Mouse (Mus musculus) bone marrow macrophage, adult 2 months (primary cell): Measurements from ENCODE around the gene Tgfb2. TPM values are rescaled to one million over a fixed set of nuclear protein-coding genes. Genes with fewer than 3 reads are reported as not detected.
A peak's percentile ranks its signal among the peaks of the same experiment; 100 is the strongest.

ENCODE experiments used
- H3K27ac ChIP-seq: 2 replicates; pipeline ENCODE4 v1.5.1; 2012; ENCODE audit warnings: low read depth, low read length; ENCODE audit not compliant: insufficient read depth
- H3K4me1 ChIP-seq: 2 replicates; pipeline ENCODE4 v1.6.1; 2012; ENCODE audit warnings: low read length; ENCODE audit not compliant: control insufficient read depth, insufficient read depth
- H3K4me3 ChIP-seq: 2 replicates; pipeline ENCODE4 v1.5.1; 2012; ENCODE audit warnings: mild to moderate bottlenecking, low read length, moderate library complexity; ENCODE audit not compliant: insufficient read depth
- CTCF ChIP-seq: IDR thresholded peaks from 2 replicates; pipeline ENCODE4 v1.5.1; 2012; ENCODE audit warnings: low read depth, mild to moderate bottlenecking, low read length, moderate library complexity
- POLR2A ChIP-seq: IDR thresholded peaks from 2 replicates; pipeline ENCODE4 v1.6.1; 2012; ENCODE audit warnings: mild to moderate bottlenecking, low read depth, low read length, borderline replicate concordance
- polyA plus RNA-seq: library from polyadenylated mRNA; stranded (reverse); fragments of >200 nt; gene quantifications from 2 replicates; pipeline ENCODE4 v1.2.4, GENCODE M21; 2012; ENCODE audit not compliant: missing spikeins, insufficient read depth, insufficient read length

The Tgfb2 gene
- 0.55 and 0.81 TPM in 2 replicates for polyA plus RNA-seq

DNA sequence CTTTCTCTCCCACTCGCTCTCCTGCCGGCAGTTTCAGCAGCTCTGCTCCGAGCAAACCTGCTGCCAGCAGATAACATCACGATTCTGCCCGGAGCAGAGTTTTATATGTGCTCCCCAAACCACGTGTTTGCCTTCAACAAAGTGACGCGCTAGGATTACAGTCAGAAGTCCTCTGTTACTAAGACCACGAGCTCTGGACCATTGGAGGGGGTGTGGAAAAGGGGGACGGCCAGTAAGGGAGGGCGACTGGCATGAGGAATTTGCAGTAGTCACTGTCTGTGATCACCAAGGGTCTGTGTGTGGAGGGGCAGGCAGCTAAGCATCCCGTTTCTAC is at the start of gene Tgfb2:
Gene Tgfb2 (minus strand): TSS at position 75 of the 334 bp plus-strand sequence.
- H3K4me3 ChIP-seq = peak within 1 kb of the TSS; percentile 61
- H3K4me1 ChIP-seq = peaks cover 2% of the 10 kb centered on the region; the same call in 1 of the 2 replicates
- H3K27ac ChIP-seq = no peak within 1 kb of the TSS
- TF ChIP-seq POLR2A = no peak
- TF ChIP-seq CTCF = no peak

DNA sequence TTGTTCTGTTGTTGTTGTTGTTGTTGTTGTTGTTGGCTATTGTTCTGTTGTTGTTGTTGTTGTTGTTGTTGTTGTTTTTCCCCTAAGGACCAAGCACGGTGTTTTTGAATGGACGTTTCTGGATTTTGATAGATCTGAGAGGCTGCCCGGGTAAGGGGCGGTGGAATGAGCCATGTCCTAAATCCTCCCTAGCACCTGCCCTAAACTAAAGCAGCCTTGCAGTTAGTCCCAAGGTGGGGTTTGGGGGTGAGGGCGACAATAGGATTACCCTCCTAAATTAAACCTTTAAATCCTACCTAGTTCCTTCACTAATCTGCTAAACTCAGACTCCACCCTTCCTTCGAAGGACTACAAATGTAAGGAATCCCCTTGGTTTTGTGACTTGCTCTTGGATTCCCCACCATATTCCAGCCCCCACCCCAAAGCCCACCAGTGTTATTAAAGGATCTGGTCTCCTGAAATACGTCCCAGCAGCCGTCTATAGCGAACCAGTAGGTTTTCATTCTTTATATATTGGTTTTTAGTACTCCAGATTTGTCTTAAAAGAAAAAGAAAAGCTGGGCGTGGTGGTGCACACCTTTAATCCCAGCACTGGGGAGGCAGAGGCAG is 44.0 kb upstream of the Tgfb2 start:
- peak overlapping the region; percentile 45; the same call in 1 of the 2 replicates for H3K27ac ChIP-seq
- peak overlapping the region; percentile 97 for H3K4me3 ChIP-seq
- TF ChIP-seq CTCF (no peak), POLR2A (no peak)
- H3K4me1 ChIP-seq = peaks cover 7% of the 10 kb centered on the region

DNA sequence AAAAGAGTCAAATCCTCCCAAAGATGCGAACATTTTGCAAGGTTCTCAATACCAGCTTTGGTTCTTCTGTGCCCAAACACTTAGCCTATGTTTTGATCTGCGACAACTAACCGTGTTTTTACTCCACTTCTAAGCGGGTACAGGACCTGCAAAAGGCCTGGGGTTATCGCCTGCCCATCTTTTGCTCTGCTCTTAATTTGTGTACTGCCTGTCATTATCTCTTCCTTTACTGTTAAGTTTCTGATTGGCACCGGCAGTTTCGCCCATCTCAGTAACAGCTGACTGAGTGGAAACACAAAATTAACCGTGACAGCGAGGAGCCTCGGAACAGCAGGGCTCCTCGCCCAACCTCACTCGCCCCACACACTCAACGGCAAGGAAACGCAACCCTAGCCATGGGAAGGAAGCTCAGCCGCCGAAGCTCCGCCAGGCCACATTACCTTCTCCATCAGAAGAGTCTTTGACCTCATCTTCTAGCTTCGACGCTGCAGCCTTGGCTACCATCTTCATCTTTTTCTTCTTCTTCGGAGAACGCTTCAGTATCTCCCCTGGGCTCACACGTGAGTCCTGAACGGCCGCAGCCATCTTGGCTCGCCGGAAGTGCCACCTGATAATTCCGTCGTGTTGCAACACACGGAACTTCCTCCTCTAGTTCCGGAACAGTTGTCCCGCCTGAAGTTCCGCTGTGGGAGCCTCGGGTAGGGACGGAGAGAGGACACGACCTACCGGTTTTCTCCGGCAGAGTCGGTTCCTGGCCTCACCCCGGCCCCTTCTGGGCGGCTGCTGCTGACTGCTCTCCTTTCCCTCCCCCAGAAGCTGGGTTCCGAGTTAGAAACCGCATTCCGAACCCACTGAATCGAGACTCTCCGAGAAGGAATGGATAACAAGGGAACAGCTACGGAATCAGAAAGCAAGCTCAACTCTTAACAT is 43.2 kb upstream of the Tgfb2 start, which contains the start of gene Rrp15:
Gene Rrp15 (minus strand): TSS at position 635 of the 930 bp plus-strand sequence.
- TF ChIP-seq CTCF = no peak
- TF ChIP-seq POLR2A = no peak
- Histone ChIP-seq H3K4me1 (peaks cover 7% of the 10 kb centered on the region), H3K27ac (peak within 1 kb of the TSS; percentile 45)

DNA sequence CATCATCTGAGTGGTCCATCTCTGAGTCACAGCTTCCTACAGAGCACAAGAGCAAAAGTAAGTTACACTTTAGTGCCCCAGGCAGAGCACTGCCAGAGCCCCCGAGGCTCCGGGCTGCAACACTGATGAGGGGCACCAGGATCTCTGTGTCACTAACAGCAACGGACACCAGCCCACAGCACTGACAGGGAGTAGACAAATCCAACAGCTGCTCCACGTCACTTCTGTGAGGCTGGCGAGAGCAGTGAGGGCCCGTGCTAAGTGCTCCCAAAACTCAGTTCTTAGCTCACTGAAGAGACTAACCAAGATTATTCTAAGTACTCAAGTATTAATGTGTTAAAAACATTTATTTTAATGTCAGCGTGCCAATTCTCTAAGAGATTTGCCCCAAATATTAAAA is 34.0 kb upstream of the Tgfb2 start:
- H3K4me3 ChIP-seq = no peak overlapping the region
- no peak overlapping the region for H3K27ac ChIP-seq
- H3K4me1 ChIP-seq = peaks cover 7% of the 10 kb centered on the region; the same call in 1 of the 2 replicates
- TF ChIP-seq CTCF (no peak), POLR2A (no peak)

More for the DNA sequence above, 43.2 kb upstream of the Tgfb2 start, which contains the start of gene Rrp15:
- H3K4me3 ChIP-seq = peak within 1 kb of the TSS; percentile 97

DNA sequence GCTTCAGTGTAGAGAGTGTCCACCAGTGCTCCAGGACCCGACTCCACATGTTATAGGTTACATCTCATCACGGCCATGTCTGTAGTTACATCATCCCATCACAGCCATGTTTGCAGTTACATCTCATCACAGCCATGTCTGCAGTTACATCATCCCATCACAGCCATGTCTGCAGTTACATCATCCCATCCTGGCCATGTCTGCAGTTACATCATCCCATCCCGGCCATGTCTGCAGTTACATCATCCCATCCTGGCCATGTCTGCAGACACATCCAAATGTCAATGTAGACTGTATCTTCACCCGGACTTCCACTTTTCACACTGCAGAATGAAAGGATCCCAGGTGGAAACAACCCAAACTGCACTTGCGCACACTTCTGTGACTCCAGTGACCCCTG is 29.7 kb upstream of the Tgfb2 start:
- no peak overlapping the region for H3K4me3 ChIP-seq
- TF ChIP-seq POLR2A (no peak), CTCF (no peak)
- H3K27ac ChIP-seq = no peak overlapping the region
- H3K4me1 ChIP-seq = peaks cover 2% of the 10 kb centered on the region; the same call in 1 of the 2 replicates

DNA sequence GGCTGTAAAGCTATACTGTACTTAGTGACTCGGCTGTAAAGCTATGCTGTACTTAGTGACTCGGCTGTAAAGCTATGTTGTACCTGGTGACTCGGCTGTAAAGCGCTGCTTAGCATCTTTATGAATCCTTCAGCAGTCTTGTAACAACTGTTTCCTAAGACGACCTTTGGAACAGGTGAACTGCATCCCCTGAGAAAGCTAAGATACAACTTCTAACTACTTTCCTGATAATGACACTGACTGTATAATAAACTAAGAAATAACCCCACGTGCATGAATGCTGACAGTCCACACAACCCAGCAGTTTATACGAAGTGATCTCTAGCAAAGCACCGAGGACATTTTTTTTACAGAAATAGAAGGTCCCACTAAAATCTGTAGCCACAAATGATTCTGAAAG is 27.3 kb upstream of the Tgfb2 start:
- Histone ChIP-seq H3K4me3 (no peak overlapping the region), H3K4me1 (peaks cover 2% of the 10 kb centered on the region; the same call in 1 of the 2 replicates), H3K27ac (no peak overlapping the region)
- TF ChIP-seq POLR2A (no peak), CTCF (no peak)

DNA sequence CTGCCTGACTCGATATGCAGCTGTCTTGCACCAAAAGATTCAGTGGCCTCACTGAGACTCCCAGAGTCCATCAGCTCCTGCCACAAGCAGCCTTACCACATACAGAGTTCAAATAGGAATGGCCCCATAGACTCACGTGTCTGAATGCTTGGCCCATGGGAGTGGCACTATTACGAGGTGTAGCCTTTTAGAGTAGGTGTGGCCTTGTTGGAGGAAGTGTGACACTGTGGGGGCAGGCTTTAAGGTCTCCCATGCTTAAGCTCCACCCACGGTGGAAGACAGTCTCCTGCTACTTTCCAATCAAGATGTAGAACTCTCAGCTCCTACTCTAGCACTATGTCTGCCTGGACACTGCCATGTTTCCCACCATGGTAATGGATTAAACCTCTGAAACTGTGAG is 23.0 kb upstream of the Tgfb2 start:
- TF ChIP-seq POLR2A (no peak), CTCF (no peak)
- H3K4me3 ChIP-seq = no peak overlapping the region
- H3K27ac ChIP-seq = no peak overlapping the region

DNA sequence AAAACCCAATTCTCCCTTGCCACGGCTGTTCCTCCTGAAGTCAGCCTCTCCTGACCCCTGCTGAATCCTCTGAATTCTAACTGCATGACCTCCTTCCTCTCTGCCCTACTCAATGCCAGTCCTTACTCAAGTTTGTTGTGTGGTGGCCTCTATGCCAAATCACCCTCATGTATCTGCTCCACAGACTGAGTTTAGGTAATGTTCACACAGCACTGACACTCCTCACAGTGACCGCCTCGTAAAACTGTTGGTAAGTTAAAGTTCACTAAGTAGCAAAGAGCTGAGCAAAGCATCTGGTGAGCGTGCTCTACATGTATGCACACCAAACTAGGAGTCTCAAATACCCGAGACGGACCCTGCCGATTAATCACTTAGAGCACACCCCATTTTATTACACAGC is 20.3 kb upstream of the Tgfb2 start:
- H3K27ac ChIP-seq = no peak overlapping the region
- no peak for TF ChIP-seq POLR2A
- TF ChIP-seq CTCF = no peak
- no peak overlapping the region for H3K4me3 ChIP-seq

More for the DNA sequence above, 23.0 kb upstream of the Tgfb2 start:
- no peaks in the 10 kb centered on the region; the same call in 1 of the 2 replicates for H3K4me1 ChIP-seq

DNA sequence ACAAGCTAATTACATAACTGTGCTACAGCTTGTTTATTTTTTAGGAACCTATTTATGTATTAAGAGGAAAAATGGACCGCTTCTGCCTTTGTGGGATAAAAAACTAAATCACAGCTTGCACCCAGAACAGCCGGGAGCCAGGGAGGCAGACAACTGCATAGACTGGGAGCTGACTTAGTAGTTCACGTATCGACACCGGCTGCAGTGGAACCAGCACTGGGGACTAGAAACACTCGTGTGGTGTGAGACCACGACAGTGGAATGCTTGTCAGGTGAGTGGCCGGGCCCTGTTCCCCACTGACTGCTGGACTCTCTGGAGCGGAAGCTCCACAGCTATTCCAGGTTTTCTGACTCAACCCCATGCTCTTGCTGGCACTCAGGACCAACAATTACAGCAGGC is 16.5 kb upstream of the Tgfb2 start:
- Histone ChIP-seq H3K27ac (no peak overlapping the region), H3K4me1 (no peaks in the 10 kb centered on the region), H3K4me3 (no peak overlapping the region)
- no peak for TF ChIP-seq POLR2A
- no peak for TF ChIP-seq CTCF

More for the DNA sequence above, 20.3 kb upstream of the Tgfb2 start:
- no peaks in the 10 kb centered on the region for H3K4me1 ChIP-seq
